Mouse (Mus musculus): ENCODE results near the gene Foxl1. TPM values are rescaled to one million over a fixed set of nuclear protein-coding genes. Genes with fewer than 3 reads are reported as not detected.
A peak's percentile ranks its signal among the peaks of the same experiment; 100 is the strongest.

Foxl1 gene
- polyA plus RNA-seq, 1 experiment = 0.55 TPM

DNA sequence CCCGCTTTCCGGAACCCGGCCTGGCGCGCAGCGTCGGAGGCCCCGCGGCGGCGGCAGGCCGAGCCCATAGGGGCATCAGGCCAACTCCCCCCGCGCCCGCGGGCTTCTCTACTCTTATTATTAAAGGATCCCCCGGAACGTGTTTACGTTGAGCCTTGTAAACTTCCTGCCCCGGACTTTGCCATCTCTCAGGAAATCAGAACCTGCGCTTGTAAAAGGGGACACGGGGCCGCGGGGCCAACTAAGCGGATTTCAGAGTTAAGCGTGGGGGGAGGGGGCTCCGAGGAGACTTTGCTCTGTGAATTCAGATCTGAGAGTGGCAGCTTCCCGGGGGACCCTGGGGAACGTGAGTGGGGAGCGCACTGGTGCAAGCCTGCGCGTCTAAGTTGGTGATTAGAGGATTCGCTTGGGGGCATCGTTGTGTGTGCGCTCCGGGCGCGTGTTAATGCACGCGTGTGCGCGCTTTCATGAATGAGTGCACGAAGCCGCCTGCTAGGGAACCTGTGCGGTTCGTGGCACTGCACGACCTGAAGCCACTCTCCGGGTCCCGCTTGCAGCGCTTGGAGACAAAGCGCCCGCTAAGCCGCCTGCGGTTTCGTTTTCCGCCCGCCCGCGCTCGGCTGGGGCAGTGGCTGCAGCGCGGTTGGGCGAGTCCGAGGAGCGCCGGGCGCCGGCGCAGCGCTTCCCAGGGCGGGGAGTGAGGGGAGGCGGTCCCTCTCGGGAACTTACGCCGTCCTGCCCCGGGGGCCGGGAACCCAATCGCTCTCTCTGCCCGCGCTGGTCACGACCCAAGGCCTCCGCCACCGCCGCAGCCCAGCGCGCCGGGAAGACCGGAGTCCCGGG, 44.4 kb upstream of the Foxl1 start:
- under 1% methylated on average over 89 of the region's 89 CpGs for WGBS
- Histone ChIP-seq H3K4me1 (ENCODE audit: control insufficient read depth, insufficient read depth, low read length) (no peaks in the 10 kb centered on the region), H3K27ac (ENCODE audit: control insufficient read depth, insufficient read depth, low read depth, low read length, poor library complexity) (no peak overlapping the region), H3K4me3 (replicated peaks; ENCODE audit: control insufficient read depth, low read depth, low read length) (peak overlapping the region; percentile 38)
- TF ChIP-seq POLR2A (IDR thresholded peaks at IDR 0.05; ENCODE audit: borderline replicate concordance, control insufficient read depth, low read depth, low read length) = no peak
- no peak for TF ChIP-seq CTCF (IDR thresholded peaks at IDR 0.05; ENCODE audit: control insufficient read depth, insufficient read depth, low read length)

DNA sequence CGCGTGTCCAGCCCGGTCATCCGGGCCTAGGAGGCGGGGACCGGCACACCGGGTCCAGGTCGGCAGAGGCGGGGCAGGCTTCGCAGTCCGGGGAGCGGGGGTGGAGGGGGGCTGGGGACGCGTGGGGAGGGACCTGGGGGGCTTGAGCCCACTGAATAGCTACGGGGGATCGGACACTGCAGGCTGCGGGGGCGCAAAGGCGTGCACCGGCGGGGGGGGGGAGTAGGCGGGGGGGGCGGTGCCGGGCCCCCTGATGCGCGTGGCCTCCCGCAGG, 43.9 kb upstream of the Foxl1 start:
- Histone ChIP-seq H3K27ac (ENCODE audit: control insufficient read depth, insufficient read depth, low read depth, low read length, poor library complexity) (no peak overlapping the region), H3K4me3 (replicated peaks; ENCODE audit: control insufficient read depth, low read depth, low read length) (no peak overlapping the region), H3K4me1 (ENCODE audit: control insufficient read depth, insufficient read depth, low read length) (no peaks in the 10 kb centered on the region)
- WGBS = 2% methylated on average over 25 of the region's 27 CpGs
- TF ChIP-seq POLR2A (IDR thresholded peaks at IDR 0.05; ENCODE audit: borderline replicate concordance, control insufficient read depth, low read depth, low read length) (no peak), CTCF (IDR thresholded peaks at IDR 0.05; ENCODE audit: control insufficient read depth, insufficient read depth, low read length) (no peak)

DNA sequence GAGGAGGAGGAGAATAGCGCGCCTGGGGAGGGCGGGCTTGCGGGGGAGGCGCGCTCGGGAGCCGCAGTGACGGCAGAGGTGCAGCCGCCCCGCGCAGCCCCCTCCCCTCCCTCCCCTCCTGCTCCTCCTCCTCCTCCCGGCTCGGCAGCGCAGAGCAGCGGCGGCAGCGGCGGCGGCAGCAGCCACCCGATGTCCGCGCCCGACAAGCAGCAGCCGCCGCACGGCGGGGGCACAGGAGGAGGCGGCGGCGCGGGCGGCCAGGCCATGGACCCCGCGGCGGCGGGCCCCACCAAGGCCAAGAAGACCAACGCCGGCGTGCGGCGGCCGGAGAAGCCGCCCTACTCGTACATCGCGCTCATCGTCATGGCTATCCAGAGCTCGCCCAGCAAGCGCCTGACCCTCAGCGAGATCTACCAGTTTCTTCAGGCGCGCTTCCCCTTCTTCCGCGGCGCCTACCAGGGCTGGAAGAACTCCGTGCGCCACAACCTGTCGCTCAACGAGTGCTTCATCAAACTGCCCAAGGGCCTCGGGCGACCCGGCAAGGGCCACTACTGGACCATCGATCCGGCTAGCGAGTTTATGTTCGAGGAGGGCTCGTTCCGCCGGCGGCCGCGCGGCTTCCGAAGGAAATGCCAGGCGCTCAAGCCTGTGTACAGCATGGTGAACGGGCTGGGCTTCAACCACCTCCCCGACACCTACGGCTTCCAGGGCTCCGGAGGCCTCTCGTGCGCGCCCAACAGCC, 43.4 kb upstream of the Foxl1 start, which contains the start of gene Foxf1:
TSS of gene Foxf1 (plus strand) at position 177 of the 742 bp plus-strand sequence.
- Histone ChIP-seq H3K27ac (ENCODE audit: control insufficient read depth, insufficient read depth, low read depth, low read length, poor library complexity) (no peak within 1 kb of the TSS), H3K4me3 (replicated peaks; ENCODE audit: control insufficient read depth, low read depth, low read length) (peak within 1 kb of the TSS; percentile 38), H3K4me1 (ENCODE audit: control insufficient read depth, insufficient read depth, low read length) (no peaks in the 10 kb centered on the region)
- TF ChIP-seq CTCF (IDR thresholded peaks at IDR 0.05; ENCODE audit: control insufficient read depth, insufficient read depth, low read length) = no peak
- no peak for TF ChIP-seq POLR2A (IDR thresholded peaks at IDR 0.05; ENCODE audit: borderline replicate concordance, control insufficient read depth, low read depth, low read length)
- WGBS = 2% methylated on average over 68 of the region's 83 CpGs

GRCm38 (mm10) chr8:121085011-121085410, 42.7 kb upstream of the Foxl1 start:
- no peak overlapping the region for H3K27ac ChIP-seq (ENCODE audit: control insufficient read depth, insufficient read depth, low read depth, low read length, poor library complexity)
- 14% methylated on average over 30 of the region's 30 CpGs for WGBS
- no peak for TF ChIP-seq POLR2A (IDR thresholded peaks at IDR 0.05; ENCODE audit: borderline replicate concordance, control insufficient read depth, low read depth, low read length)
- no peak for TF ChIP-seq CTCF (IDR thresholded peaks at IDR 0.05; ENCODE audit: control insufficient read depth, insufficient read depth, low read length)
- H3K4me3 ChIP-seq (replicated peaks; ENCODE audit: control insufficient read depth, low read depth, low read length) = no peak overlapping the region
- H3K4me1 ChIP-seq (ENCODE audit: control insufficient read depth, insufficient read depth, low read length) = no peaks in the 10 kb centered on the region

GRCm38 (mm10) chr8:121085561-121085960, 42.2 kb upstream of the Foxl1 start:
- H3K4me3 ChIP-seq (replicated peaks; ENCODE audit: control insufficient read depth, low read depth, low read length) = no peak overlapping the region
- TF ChIP-seq CTCF (IDR thresholded peaks at IDR 0.05; ENCODE audit: control insufficient read depth, insufficient read depth, low read length) = no peak
- TF ChIP-seq POLR2A (IDR thresholded peaks at IDR 0.05; ENCODE audit: borderline replicate concordance, control insufficient read depth, low read depth, low read length) = no peak
- H3K27ac ChIP-seq (ENCODE audit: control insufficient read depth, insufficient read depth, low read depth, low read length, poor library complexity) = no peak overlapping the region
- H3K4me1 ChIP-seq (ENCODE audit: control insufficient read depth, insufficient read depth, low read length) = no peaks in the 10 kb centered on the region
- WGBS = 77% methylated on average over 3 of the region's 3 CpGs

DNA sequence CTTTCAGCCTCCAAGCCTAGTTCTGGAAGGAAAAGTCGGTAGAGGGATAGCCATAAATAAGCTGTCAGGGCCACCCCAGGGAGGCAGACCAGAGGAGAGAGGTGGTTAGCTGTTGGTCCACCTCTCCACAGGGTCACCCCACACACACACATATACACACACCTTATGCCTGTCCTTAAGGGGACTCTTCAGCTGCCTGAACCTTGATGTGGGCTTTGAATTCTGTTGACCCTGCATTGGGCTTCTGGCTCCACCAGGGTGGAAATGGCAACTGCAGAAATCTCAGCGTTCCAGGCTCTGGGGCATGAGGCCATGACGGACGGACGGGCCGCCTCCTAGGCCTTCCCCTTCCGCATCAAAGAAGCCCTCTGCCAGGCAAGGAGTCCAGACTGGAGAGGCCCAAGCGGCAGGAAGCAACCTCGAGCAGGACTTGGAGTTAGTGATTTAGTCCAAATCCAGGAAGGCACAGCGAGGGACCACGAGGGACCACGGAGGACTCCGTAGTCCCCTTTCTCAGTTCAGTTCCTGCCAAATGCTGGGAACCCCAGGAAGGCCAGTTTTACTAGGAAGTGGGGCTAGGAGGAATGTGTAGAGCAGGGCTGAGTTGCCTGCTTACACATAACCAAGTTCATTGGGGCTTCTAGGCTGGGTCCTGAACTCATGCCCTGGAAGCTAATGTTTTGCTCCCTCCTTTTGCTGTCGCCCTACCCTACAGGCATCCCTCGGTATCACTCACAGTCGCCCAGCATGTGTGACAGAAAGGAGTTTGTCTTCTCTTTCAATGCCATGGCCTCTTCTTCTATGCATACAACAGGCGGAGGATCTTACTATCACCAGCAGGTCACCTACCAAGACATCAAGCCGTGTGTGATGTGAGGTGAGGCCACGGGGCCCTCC, 41.5 kb upstream of the Foxl1 start:
- Histone ChIP-seq H3K4me3 (replicated peaks; ENCODE audit: control insufficient read depth, low read depth, low read length) (no peak overlapping the region), H3K4me1 (ENCODE audit: control insufficient read depth, insufficient read depth, low read length) (no peaks in the 10 kb centered on the region), H3K27ac (ENCODE audit: control insufficient read depth, insufficient read depth, low read depth, low read length, poor library complexity) (no peak overlapping the region)
- 55% methylated on average over 19 of the region's 19 CpGs for WGBS
- TF ChIP-seq CTCF (IDR thresholded peaks at IDR 0.05; ENCODE audit: control insufficient read depth, insufficient read depth, low read length) (no peak), POLR2A (IDR thresholded peaks at IDR 0.05; ENCODE audit: borderline replicate concordance, control insufficient read depth, low read depth, low read length) (no peak)

- Histone ChIP-seq H3K27ac (ENCODE audit: control insufficient read depth, insufficient read depth, low read depth, low read length, poor library complexity) (no peak overlapping the region), H3K4me1 (ENCODE audit: control insufficient read depth, insufficient read depth, low read length) (no peaks in the 10 kb centered on the region), H3K4me3 (replicated peaks; ENCODE audit: control insufficient read depth, low read depth, low read length) (no peak overlapping the region)
- WGBS = 29% methylated on average over 8 of the region's 8 CpGs
- TF ChIP-seq CTCF (IDR thresholded peaks at IDR 0.05; ENCODE audit: control insufficient read depth, insufficient read depth, low read length) (no peak), POLR2A (IDR thresholded peaks at IDR 0.05; ENCODE audit: borderline replicate concordance, control insufficient read depth, low read depth, low read length) (no peak)
Measured at GRCm38 (mm10) chr8:121088281-121088680, 39.5 kb upstream of the Foxl1 start.
